Mouse (Mus musculus) liver, embryonic 18 days (tissue): ENCODE results near the gene Manba. TPM values are rescaled to one million over a fixed set of nuclear protein-coding genes. Genes with fewer than 3 reads are reported as not detected.

ENCODE experiments used
- polyA plus RNA-seq: library from polyadenylated mRNA; depleted of rRNA; stranded (reverse); fragments of >200 nt; gene quantifications from 2 replicates; pipeline ENCODE4 v1.2.3, GENCODE M21; 2012; rRNA removed

Manba gene
- 3.5 and 3.8 TPM in 2 replicates for polyA plus RNA-seq

DNA sequence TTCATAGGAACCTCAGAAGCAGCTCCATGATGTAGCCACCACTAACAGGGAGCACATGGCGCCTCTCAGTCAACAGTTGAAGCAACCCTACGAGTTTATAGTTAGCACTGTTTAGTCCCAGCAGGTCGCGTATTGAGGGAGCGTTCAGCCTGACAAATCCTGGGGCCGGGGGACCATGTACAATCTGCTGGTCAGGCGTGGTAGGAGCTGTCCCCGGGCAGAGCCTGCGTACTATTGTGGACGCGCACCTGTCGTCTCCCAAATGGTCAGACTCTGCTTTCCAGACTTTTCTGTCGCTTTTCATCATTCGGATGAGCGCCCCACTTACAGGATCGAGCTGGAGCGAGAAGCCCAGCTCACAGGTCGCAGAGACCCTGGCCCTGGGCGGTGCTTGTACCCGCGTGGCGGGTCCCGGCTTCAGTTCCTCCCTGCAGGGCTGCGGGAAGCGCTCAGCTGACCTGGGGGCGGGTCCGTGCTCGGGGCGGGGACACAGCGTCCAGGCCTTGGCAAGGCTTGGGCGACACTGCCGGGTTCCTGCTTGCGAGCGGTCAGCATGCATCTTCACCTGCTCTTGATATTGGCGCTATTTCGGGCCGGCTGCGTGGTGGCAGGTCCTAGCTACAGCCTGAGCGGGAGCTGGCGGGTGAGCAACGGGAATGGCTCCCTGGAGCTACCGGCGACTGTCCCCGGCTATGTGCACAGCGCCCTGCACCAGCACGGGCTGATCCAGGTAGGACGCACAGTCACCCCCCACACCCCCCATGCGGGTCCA lies at the start of gene Manba:
Manba (plus strand) TSS at position 484 of the 772 bp plus-strand sequence.

DNA sequence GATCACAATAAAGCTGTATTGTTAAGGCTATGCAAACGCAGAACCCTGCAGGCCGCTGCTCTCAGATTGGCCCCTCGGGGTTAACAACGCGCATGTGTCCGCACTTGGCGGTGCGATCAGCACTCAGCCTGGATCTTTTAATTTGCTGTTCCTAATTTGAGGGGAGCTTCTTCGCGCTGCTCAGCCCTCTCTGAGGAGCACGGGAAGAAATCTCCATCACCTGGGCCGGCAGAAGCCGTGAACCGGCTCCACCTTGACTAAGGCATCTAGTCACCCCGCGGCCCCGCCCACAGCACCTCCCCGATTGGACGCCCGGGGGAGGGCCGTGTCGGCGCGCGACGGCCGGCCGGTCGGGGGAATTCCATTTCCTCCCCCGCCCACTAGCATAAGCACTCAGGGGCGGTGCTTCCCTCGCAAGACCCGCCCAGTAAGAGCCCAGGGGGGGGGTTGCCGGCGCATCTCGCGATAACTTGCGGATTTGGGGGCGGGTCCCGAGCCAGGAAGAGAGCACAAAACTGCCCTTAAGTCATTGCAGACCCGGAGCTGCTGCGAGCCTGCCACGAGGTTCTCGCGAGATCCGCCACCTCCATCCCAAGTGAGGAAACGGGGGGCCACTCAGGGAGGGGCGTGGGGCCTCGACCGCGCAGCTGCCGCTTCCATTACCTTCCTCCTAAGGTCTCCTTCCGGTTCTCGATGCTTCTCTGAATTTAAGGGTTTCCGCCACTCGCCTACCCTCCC lies 47.5 kb upstream of the Manba start, which contains the start of gene Ube2d3:
Ube2d3 (plus strand) TSS at position 392 of the 738 bp plus-strand sequence.

Other genes starting within 250 kb of the Manba start
- gene Bdh2, start 204.4 kb upstream of the Manba start, polyA plus RNA-seq, result 0.50 and 0.72 TPM in 2 replicates
- 0.14 and 0.24 TPM in 2 replicates for gene Slc9b2, start 177.9 kb upstream of the Manba start, polyA plus RNA-seq
- gene Slc9b1, start 137.6 kb upstream of the Manba start, polyA plus RNA-seq, result 0.03 and 0.05 TPM in 2 replicates
- gene Cisd2, start 61.7 kb upstream of the Manba start, polyA plus RNA-seq, result 13.4 and 14.5 TPM in 2 replicates
- gene Ube2d3, start 47.5 kb upstream of the Manba start, polyA plus RNA-seq, result 146 and 157 TPM in 2 replicates
- 20.0 and 20.7 TPM in 2 replicates for gene Nfkb1, start 205.9 kb downstream of the Manba start, polyA plus RNA-seq